Mouse (Mus musculus): ENCODE data around the gene Cep19. TPM values are rescaled to one million over a fixed set of nuclear protein-coding genes. Genes with fewer than 3 reads are reported as not detected.

Gene Cep19
- polyA plus RNA-seq (2021; fragmentation: Nextera tagmentation), result 122 and 129 TPM in 2 replicates
- long read RNA-seq, experiment 1, transcript Cep19-202 (4 exons, 1,718 nt), result major isoform, 597 of 630 reads
- long read RNA-seq, experiment 1, partial matches to known transcripts, result 17 of 630 reads
- long read RNA-seq, experiment 1, other reads (novel, unspliced or antisense), result 13 of 630 reads
- long read RNA-seq, experiment 2, transcript Cep19-202 (4 exons, 1,718 nt), result major isoform, 185 of 209 reads
- long read RNA-seq, experiment 2, partial matches to known transcripts, result 3 of 209 reads
- long read RNA-seq, experiment 2, other reads (novel, unspliced or antisense), result 19 of 209 reads

DNA sequence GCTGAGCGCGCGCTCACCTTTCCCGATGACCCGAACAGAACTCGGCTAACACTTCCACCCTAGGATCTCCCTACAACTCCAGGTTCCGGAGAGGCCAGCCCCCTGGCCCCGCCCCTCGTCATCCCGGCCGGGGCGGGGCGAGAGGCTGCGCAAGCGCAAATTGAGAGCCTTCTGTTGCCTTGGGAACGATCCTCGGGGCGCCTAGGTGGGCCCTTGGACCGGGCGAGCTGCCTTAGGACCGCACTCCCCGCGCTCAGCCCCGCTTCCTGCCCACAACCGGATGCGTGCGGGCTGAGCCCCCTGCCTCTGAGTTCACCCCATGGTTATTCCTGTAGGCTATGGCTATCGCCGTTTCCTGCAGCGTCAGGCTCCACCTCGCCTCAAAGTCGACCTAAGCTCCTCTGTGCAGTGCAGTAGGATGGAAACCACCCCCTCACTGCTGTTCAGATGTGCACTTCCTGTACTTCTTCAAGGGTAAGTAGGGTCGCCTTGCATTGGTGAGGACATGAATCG, at the start of gene Cep19, which contains the start of gene Pigx:
Cep19 (plus strand) TSS at position 163 of the 513 bp plus-strand sequence.
Pigx (minus strand) TSS at position 103 of the 513 bp plus-strand sequence.

GRCm38 (mm10) chr16:32078991-32079511, 20.5 kb upstream of the Cep19 start, which contains the start of gene Pak2:
Pak2 (minus strand) TSS chr16:32079342.

Other genes with a start within 250 kb of the Cep19 start
- 0.16 and 0.33 TPM in 2 replicates for gene Meltf, start 221.0 kb upstream of the Cep19 start, polyA plus RNA-seq (2021; fragmentation: Nextera tagmentation)
- 36.2 and 38.1 TPM in 2 replicates for gene Pigz, start 165.9 kb upstream of the Cep19 start, polyA plus RNA-seq (2021; fragmentation: Nextera tagmentation)
- 146 and 172 TPM in 2 replicates for gene 0610012G03Rik, start 151.3 kb upstream of the Cep19 start, polyA plus RNA-seq (2021; fragmentation: Nextera tagmentation)
- gene Ncbp2, start 151.3 kb upstream of the Cep19 start, polyA plus RNA-seq (2021; fragmentation: Nextera tagmentation), result 58.3 and 65.6 TPM in 2 replicates
- 6.6 TPM in 2 replicates for gene Senp5, start 96.5 kb upstream of the Cep19 start, polyA plus RNA-seq (2021; fragmentation: Nextera tagmentation)
- 11.1 and 11.7 TPM in 2 replicates for gene Pak2, start 20.5 kb upstream of the Cep19 start, polyA plus RNA-seq (2021; fragmentation: Nextera tagmentation)
- gene Pigx, start 60 bp upstream of the Cep19 start, polyA plus RNA-seq (2021; fragmentation: Nextera tagmentation), result 43.9 and 45.4 TPM in 2 replicates
- 4.1 and 5.8 TPM in 2 replicates for gene Nrros, start 65.8 kb downstream of the Cep19 start, polyA plus RNA-seq (2021; fragmentation: Nextera tagmentation)
- gene Bex6, start 80.0 kb downstream of the Cep19 start, polyA plus RNA-seq (2021; fragmentation: Nextera tagmentation), result not detected in 2 replicates
- gene Fbxo45, start 147.4 kb downstream of the Cep19 start, polyA plus RNA-seq (2021; fragmentation: Nextera tagmentation), result 4.2 and 5.7 TPM in 2 replicates
- 15.4 and 15.9 TPM in 2 replicates for gene Wdr53, start 147.4 kb downstream of the Cep19 start, polyA plus RNA-seq (2021; fragmentation: Nextera tagmentation)
- not detected in 2 replicates for gene Smco1, start 171.7 kb downstream of the Cep19 start, polyA plus RNA-seq (2021; fragmentation: Nextera tagmentation)
- 21.3 and 29.2 TPM in 2 replicates for gene Rnf168, start 177.7 kb downstream of the Cep19 start, polyA plus RNA-seq (2021; fragmentation: Nextera tagmentation)
- gene Ubxn7, start 232.5 kb downstream of the Cep19 start, polyA plus RNA-seq (2021; fragmentation: Nextera tagmentation), result 7.8 and 9.1 TPM in 2 replicates